Mouse (Mus musculus) CD4-positive naive resting alpha-beta T cell, adult 57 days (primary cell): ENCODE results near the gene Reg4. TPM values are rescaled to one million over a fixed set of nuclear protein-coding genes. Genes with fewer than 3 reads are reported as not detected.

Source experiments
- total RNA-seq: library from RNA; stranded (reverse); gene quantifications from one replicate; pipeline ENCODE4 v1.2.4, GENCODE M21; 2023

The Reg4 gene
- total RNA-seq: not detected

GRCm38 (mm10) chr3:98221856-98222255, at the start of gene Reg4:
TSS of gene Reg4 (plus strand) at chr3:98222156.

DNA sequence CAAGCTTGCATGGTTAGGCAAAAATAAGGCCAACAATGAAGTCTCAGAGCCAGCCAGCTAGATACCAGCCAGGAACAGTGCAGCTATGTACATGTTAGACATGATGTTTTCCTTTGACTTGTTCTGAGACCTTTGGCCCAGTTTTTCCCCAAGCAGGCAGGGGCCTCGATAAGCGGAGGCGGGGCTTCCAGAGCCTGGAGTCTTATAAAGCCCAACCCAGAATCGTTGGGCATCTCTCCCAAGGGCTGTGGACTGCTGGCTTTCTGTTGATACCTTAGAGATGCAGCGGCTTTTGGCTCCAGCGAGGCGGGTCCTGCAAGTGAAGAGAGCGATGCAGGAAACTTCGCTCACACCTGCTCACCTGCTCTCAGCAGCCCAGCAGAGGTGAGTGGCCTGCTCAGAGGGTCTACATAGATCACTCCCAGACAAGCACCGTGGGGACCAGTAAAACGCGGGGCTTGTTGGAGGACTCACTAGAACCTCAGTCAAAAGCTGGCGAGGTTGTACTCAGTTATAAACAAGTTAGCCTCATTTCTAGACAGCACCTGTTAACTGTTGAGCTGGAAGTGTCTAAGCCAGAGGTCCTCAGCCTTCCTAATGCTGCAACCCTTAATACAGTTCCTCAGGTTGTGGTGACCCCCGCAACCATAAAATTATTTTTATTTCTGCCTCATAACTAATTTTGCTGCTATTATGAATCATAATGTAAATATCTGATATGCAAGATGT, 58.4 kb downstream of the Reg4 start, which contains the start of gene Hmgcs2:
Hmgcs2 (plus strand) TSS at position 232 of the 729 bp plus-strand sequence.

Other genes with a start within 250 kb of the Reg4 start
- 62.4 TPM for gene Notch2, start 208.6 kb upstream of the Reg4 start, total RNA-seq
- 1.7 TPM for gene Adam30, start 61.5 kb upstream of the Reg4 start, total RNA-seq
- 0.53 TPM for gene Hmgcs2, start 58.3 kb downstream of the Reg4 start, total RNA-seq
- 44.2 TPM for gene Phgdh, start 117.8 kb downstream of the Reg4 start, total RNA-seq
- not detected for gene Zfp697, start 160.3 kb downstream of the Reg4 start, total RNA-seq
- not detected for gene Gm4450, start 235.0 kb downstream of the Reg4 start, total RNA-seq